Mouse (Mus musculus): Measurements from ENCODE around the gene Ermard. TPM values are rescaled to one million over a fixed set of nuclear protein-coding genes. Genes with fewer than 3 reads are reported as not detected.
A peak's percentile ranks its signal among the peaks of the same experiment; 100 is the strongest.
"Not testable (repeated sequence)": the region's sequence is repeated elsewhere in the genome, so short reads cannot be mapped to it uniquely, and the experiment has no call there.

Gene Ermard
- polyA plus RNA-seq, 1 experiment from 2014 or later: 61.9 TPM

DNA sequence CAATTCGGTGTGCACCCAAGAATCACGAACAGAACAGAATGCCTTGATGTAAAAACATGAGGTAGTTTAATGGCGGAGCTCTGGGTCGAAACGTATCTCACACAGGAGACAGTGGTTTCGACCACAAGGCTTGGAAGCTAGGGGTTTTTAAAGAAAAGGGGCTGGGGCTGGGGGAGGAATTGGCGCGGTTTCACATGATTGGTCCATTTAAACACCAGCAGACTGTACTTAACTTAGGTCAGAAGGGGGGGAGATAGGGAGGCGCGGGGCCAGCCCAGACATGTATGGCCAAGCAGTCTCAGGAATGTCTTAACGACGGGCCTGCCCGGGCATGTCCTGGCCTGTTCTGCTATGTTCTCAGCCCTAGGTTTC, 12.8 kb downstream of the Ermard start:
- not testable (repeated sequence) for DNase-seq (ENCODE audit: low spot score); H3K4me2 ChIP-seq (ENCODE audit: low read length); H3K4me3 ChIP-seq (ENCODE audit: low read depth, low read length); H3K9ac ChIP-seq (ENCODE audit: low read length); ATAC-seq (replicated peaks; ENCODE audit: low FRiP score, low TSS enrichment, low read depth); H3K27me3 ChIP-seq (replicated peaks; ENCODE audit: control insufficient read depth, insufficient read depth, low read length); H3K9me3 ChIP-seq (ENCODE audit: control insufficient read depth, low read length); H3K27ac ChIP-seq (ENCODE audit: low read depth); H3K4me1 ChIP-seq (replicated peaks; ENCODE audit: control insufficient read depth, insufficient read depth, low read length)
- H3K36me3 ChIP-seq (ENCODE audit: control insufficient read depth, insufficient read depth, low read length): peaks cover 24% of the 10 kb centered on the region
- 91% methylated on average over 9 of the region's 13 CpGs for WGBS

DNA sequence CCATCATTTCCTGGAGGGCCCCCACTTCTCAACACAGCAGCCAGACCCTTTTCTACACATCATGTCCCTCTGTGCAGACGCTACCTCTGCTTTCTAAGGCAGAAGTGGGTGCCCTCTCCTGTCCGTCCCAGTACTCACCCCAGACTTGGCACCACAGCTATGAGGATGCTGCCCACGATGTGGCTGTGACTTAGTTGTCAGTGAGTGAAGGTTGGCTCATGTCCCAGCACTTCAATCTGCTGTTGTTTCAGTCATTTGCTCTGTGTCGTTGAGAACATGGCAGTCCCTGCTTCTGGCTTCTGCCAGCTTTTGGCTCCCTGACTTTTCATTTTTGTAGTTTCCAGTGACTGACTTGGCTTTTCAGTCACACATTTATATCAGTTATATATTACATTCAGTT, 14.9 kb downstream of the Ermard start:
- DNase-seq (ENCODE audit: low spot score): no peak
- WGBS: 84% methylated on average over 4 of the region's 4 CpGs
- peaks cover 37% of the 10 kb centered on the region for H3K36me3 ChIP-seq (ENCODE audit: control insufficient read depth, insufficient read depth, low read length)

DNA sequence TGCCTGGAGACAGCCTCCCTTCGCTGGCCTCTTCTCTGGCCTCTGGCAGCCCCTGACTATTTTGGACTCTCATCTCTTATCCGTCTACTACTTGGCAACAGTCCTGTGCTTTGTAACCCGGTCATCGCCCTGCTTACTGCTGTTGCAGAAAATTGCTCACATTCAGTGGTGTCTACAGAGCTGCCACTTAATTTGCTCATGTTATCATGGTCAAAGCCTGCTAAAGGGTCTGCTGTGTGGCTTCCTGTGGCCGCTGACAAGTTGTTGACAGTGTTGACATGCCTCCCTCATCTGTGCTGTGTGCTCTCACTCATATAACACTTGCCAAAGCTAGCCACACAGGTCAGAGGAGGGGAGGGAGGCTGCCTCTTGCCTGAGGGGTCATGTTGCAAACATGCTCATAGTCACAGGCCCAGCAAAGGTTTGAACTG, 17.2 kb downstream of the Ermard start:
- H3K36me3 ChIP-seq (ENCODE audit: control insufficient read depth, insufficient read depth, low read length): peaks cover 47% of the 10 kb centered on the region
- no peak overlapping the region for H3K4me2 ChIP-seq (ENCODE audit: low read length)
- no peak overlapping the region for H3K9ac ChIP-seq (ENCODE audit: low read length)
- DNase-seq (ENCODE audit: low spot score) (no peak), ATAC-seq (replicated peaks; ENCODE audit: low FRiP score, low TSS enrichment, low read depth) (no peak)
- H3K4me1 ChIP-seq (replicated peaks; ENCODE audit: control insufficient read depth, insufficient read depth, low read length): no peaks in the 10 kb centered on the region
- H3K27me3 ChIP-seq (replicated peaks; ENCODE audit: control insufficient read depth, insufficient read depth, low read length): no peaks in the 10 kb centered on the region
- H3K4me3 ChIP-seq (ENCODE audit: low read depth, low read length): no peak overlapping the region
- H3K27ac ChIP-seq (ENCODE audit: low read depth): no peak overlapping the region
- 84% methylated on average over 5 of the region's 5 CpGs for WGBS
- no peaks in the 10 kb centered on the region for H3K9me3 ChIP-seq (ENCODE audit: control insufficient read depth, low read length)

More for the DNA sequence above, 14.9 kb downstream of the Ermard start:
- Histone ChIP-seq H3K4me1 (replicated peaks; ENCODE audit: control insufficient read depth, insufficient read depth, low read length) (no peaks in the 10 kb centered on the region), H3K4me3 (ENCODE audit: low read depth, low read length) (no peak overlapping the region), H3K4me2 (ENCODE audit: low read length) (no peak overlapping the region), H3K27ac (ENCODE audit: low read depth) (no peak overlapping the region), H3K9me3 (ENCODE audit: control insufficient read depth, low read length) (no peaks in the 10 kb centered on the region), H3K27me3 (replicated peaks; ENCODE audit: control insufficient read depth, insufficient read depth, low read length) (no peaks in the 10 kb centered on the region), H3K9ac (ENCODE audit: low read length) (no peak overlapping the region)
- no peak for ATAC-seq (replicated peaks; ENCODE audit: low FRiP score, low TSS enrichment, low read depth)

DNA sequence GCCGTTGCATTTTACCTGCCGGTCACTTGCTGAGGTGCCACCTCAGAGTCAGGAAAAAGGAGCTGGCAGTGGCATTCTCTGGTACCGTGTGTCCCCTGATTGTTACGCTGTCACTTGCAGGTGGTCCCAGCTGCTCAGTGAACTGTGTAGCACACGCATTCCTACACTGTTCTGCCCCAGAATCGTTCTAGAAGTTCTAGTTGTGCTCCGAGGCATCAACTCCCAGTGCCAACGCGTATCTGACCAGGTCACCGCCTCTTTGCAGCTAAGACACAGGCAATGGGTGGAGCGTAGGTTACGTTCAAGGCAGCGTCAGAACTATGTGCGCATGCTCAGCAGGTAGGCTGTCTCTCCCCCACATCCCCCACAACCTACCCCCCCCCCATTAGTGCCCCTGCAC, 18.6 kb downstream of the Ermard start:
- Histone ChIP-seq H3K27ac (ENCODE audit: low read depth) (no peak overlapping the region), H3K9ac (ENCODE audit: low read length) (no peak overlapping the region), H3K4me1 (replicated peaks; ENCODE audit: control insufficient read depth, insufficient read depth, low read length) (no peaks in the 10 kb centered on the region), H3K27me3 (replicated peaks; ENCODE audit: control insufficient read depth, insufficient read depth, low read length) (no peaks in the 10 kb centered on the region), H3K4me2 (ENCODE audit: low read length) (no peak overlapping the region), H3K9me3 (ENCODE audit: control insufficient read depth, low read length) (no peaks in the 10 kb centered on the region), H3K4me3 (ENCODE audit: low read depth, low read length) (no peak overlapping the region), H3K36me3 (ENCODE audit: control insufficient read depth, insufficient read depth, low read length) (peaks cover 58% of the 10 kb centered on the region)
- 94% methylated on average over 14 of the region's 14 CpGs for WGBS
- ATAC-seq (replicated peaks; ENCODE audit: low FRiP score, low TSS enrichment, low read depth) (no peak), DNase-seq (ENCODE audit: low spot score) (no peak)

DNA sequence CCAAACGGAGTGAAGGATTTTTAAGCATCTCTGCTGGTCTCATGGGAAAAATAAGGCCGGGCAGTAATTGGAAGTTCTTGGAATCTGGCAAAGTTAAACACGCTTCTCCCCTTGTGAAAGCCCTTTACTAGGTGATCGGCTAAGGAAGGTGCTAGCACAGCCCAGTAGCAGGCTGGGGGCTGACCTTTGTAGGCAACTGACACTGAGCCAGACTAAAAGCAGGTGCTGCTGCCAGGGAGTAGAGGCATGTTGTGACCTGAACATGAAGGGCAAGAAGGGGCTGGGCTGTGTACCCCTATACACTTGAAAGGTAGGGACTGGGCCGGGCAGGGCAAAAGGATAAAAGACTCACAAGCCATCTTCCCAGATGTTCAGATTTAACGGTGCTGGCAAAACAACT, 19.3 kb downstream of the Ermard start:
- H3K4me2 ChIP-seq (ENCODE audit: low read length): no peak overlapping the region
- ATAC-seq (replicated peaks; ENCODE audit: low FRiP score, low TSS enrichment, low read depth): no peak
- no peaks in the 10 kb centered on the region for H3K4me1 ChIP-seq (replicated peaks; ENCODE audit: control insufficient read depth, insufficient read depth, low read length)
- no peaks in the 10 kb centered on the region for H3K27me3 ChIP-seq (replicated peaks; ENCODE audit: control insufficient read depth, insufficient read depth, low read length)
- WGBS: 88% methylated on average over 6 of the region's 6 CpGs
- no peaks in the 10 kb centered on the region for H3K9me3 ChIP-seq (ENCODE audit: control insufficient read depth, low read length)
- no peak overlapping the region for H3K27ac ChIP-seq (ENCODE audit: low read depth)
- DNase-seq (ENCODE audit: low spot score): no peak
- no peak overlapping the region for H3K9ac ChIP-seq (ENCODE audit: low read length)
- peaks cover 58% of the 10 kb centered on the region for H3K36me3 ChIP-seq (ENCODE audit: control insufficient read depth, insufficient read depth, low read length)
- H3K4me3 ChIP-seq (ENCODE audit: low read depth, low read length): no peak overlapping the region

DNA sequence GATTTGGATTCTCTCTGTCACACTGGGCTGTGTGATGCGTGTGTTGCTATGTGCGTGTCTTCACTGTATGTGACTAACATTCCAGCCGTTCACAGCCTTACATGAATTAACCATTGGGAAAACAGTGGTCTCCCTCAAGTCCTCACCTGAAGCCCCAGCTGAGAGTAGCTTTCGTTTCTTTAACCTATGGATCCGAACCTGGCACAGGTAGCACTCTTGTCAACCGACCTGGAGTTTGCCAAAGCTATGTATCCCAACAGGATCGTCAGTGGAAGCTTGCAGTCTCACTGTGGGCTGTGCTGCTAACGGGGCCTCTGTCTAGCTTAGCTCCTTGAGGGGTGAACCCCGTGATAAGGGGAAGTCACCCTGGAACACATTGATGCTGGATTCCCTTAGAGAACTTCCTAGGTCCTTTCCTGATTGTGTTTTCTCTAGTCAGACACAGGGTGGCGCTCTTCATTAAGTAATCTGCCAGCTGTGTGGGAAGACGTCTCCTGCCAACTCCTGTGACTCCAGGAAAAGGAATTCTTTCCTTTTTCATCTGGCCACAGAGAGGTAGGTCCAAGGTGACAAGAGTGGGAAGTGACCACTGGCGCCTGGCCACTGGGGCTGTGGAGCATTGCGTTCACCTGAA, 24.5 kb downstream of the Ermard start:
- peak; percentile 88 for DNase-seq (ENCODE audit: low spot score)
- 40% methylated on average over 13 of the region's 13 CpGs for WGBS
- Histone ChIP-seq H3K27ac (ENCODE audit: low read depth) (no peak overlapping the region), H3K4me2 (ENCODE audit: low read length) (peak overlapping the region; percentile 15; the same call in 1 of the 2 replicates), H3K9me3 (ENCODE audit: control insufficient read depth, low read length) (no peaks in the 10 kb centered on the region), H3K27me3 (replicated peaks; ENCODE audit: control insufficient read depth, insufficient read depth, low read length) (no peaks in the 10 kb centered on the region), H3K4me3 (ENCODE audit: low read depth, low read length) (no peak overlapping the region), H3K36me3 (ENCODE audit: control insufficient read depth, insufficient read depth, low read length) (peaks cover 21% of the 10 kb centered on the region), H3K4me1 (replicated peaks; ENCODE audit: control insufficient read depth, insufficient read depth, low read length) (peaks cover 9% of the 10 kb centered on the region; the same call in 1 of the 2 replicates), H3K9ac (ENCODE audit: low read length) (no peak overlapping the region)
- peak; percentile 50; the same call in 1 of the 2 replicates for ATAC-seq (replicated peaks; ENCODE audit: low FRiP score, low TSS enrichment, low read depth)

DNA sequence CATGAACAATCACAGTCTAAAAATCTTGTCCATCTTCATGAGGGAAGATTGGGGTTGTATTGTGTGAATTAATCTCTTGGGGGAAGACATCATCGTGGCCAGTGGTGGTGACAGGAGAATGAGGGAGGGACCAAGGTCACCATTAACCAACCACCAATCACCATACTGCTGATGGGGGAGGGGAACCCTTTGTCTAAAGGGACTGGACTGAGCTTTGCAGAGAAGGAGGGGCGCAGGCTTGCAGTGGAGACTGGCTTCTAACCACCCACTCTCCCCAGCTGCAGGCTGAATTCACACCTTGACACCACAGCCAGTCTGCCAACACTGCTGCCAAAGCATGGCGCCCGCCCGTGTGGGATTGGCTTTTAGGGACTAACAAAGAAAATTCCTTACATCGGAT, 25.1 kb downstream of the Ermard start:
- Histone ChIP-seq H3K9ac (ENCODE audit: low read length) (no peak overlapping the region), H3K27me3 (replicated peaks; ENCODE audit: control insufficient read depth, insufficient read depth, low read length) (no peaks in the 10 kb centered on the region), H3K4me3 (ENCODE audit: low read depth, low read length) (no peak overlapping the region), H3K4me1 (replicated peaks; ENCODE audit: control insufficient read depth, insufficient read depth, low read length) (peaks cover 9% of the 10 kb centered on the region; the same call in 1 of the 2 replicates), H3K27ac (ENCODE audit: low read depth) (no peak overlapping the region), H3K4me2 (ENCODE audit: low read length) (peak overlapping the region; percentile 15; the same call in 1 of the 2 replicates), H3K9me3 (ENCODE audit: control insufficient read depth, low read length) (no peaks in the 10 kb centered on the region), H3K36me3 (ENCODE audit: control insufficient read depth, insufficient read depth, low read length) (peaks cover 20% of the 10 kb centered on the region)
- DNase-seq (ENCODE audit: low spot score) (no peak), ATAC-seq (replicated peaks; ENCODE audit: low FRiP score, low TSS enrichment, low read depth) (peak; percentile 55)
- 46% methylated on average over 6 of the region's 6 CpGs for WGBS

DNA sequence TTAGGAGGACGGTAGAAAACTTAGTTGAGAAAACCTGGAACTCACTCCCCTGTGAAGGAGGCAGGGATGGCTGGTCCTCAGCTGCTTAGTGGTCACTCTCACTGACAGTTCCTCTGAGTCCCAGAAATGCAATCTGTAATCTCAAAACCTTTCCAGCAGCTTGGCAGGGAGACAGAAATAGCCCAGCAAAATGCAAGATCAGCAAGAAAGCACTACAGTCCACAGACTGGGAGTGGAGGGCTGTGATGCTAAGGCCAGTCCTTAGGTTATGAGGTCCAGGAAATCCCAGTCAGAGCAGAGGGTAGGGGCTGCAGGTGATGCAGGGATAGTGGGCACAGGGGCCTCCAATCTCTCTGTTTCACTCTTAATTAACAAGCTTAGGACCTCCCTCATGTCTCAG, 25.9 kb downstream of the Ermard start:
- H3K27me3 ChIP-seq (replicated peaks; ENCODE audit: control insufficient read depth, insufficient read depth, low read length): no peaks in the 10 kb centered on the region
- 61% methylated on average over 1 of the region's 1 CpGs for WGBS
- peaks cover 9% of the 10 kb centered on the region; the same call in 1 of the 2 replicates for H3K4me1 ChIP-seq (replicated peaks; ENCODE audit: control insufficient read depth, insufficient read depth, low read length)
- H3K36me3 ChIP-seq (ENCODE audit: control insufficient read depth, insufficient read depth, low read length): peaks cover 14% of the 10 kb centered on the region
- H3K27ac ChIP-seq (ENCODE audit: low read depth): no peak overlapping the region
- H3K4me2 ChIP-seq (ENCODE audit: low read length): no peak overlapping the region
- DNase-seq (ENCODE audit: low spot score) (no peak), ATAC-seq (replicated peaks; ENCODE audit: low FRiP score, low TSS enrichment, low read depth) (no peak)
- H3K4me3 ChIP-seq (ENCODE audit: low read depth, low read length): no peak overlapping the region
- H3K9ac ChIP-seq (ENCODE audit: low read length): no peak overlapping the region
- no peaks in the 10 kb centered on the region for H3K9me3 ChIP-seq (ENCODE audit: control insufficient read depth, low read length)
